Mouse (Mus musculus): ENCODE data around the gene Hecw2. TPM values are rescaled to one million over a fixed set of nuclear protein-coding genes. Genes with fewer than 3 reads are reported as not detected.

Gene Hecw2
- polyA plus RNA-seq, 1 experiment: 0.07 TPM

DNA sequence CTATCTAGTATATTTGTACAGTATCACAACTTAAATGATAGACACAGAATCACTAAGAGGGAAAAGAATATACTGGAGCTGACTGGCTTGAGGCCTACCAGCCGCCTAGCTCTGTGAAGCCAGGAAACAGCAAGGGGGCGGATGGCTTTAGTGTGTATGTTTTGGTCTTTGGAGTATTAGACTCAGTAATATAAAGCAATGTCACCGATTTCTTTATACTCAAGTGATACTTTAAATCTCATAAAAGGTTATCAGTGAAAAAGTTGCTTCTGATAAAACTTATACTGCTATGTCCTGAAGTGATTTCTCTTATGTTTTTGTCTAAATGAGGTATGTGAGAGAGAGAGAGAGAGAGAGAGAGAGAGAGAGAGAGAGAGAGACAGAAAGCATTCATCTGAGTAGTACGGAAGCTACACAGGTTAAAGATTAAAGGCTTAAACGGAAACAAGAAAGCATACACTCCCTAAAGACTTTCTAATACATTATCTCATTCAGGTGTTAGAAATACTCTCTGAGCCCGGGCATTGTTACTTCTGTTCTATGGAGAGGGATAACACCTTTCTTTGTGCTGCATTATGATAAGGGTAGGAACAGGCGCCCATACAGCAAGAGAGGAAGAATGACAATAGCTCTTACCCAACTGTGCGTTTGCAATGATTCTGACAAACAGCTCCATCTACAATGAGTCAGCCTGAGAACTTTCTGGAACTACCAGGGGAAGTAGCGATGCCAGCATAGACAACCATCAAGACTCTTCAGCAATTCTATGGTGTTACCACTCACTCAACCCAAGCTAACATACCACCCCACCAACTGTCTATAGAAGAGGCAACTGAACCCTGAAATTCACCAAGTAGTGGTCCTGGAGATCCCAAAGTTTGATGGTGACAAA lies 370.3 kb downstream of the Hecw2 start:
- TF ChIP-seq POLR2A (IDR thresholded peaks at IDR 0.05; ENCODE audit: borderline replicate concordance, low read depth, low read length) (no peak), CTCF (IDR thresholded peaks at IDR 0.05; ENCODE audit: low read depth, low read length) (no peak)
- Histone ChIP-seq H3K4me3 (ENCODE audit: insufficient read depth, low read length) (no peak overlapping the region), H3K27ac (ENCODE audit: insufficient read depth, low read depth, low read length) (peak overlapping the region; percentile 97), H3K4me1 (ENCODE audit: control insufficient read depth, insufficient read depth, low read length) (peaks cover 33% of the 10 kb centered on the region)

DNA sequence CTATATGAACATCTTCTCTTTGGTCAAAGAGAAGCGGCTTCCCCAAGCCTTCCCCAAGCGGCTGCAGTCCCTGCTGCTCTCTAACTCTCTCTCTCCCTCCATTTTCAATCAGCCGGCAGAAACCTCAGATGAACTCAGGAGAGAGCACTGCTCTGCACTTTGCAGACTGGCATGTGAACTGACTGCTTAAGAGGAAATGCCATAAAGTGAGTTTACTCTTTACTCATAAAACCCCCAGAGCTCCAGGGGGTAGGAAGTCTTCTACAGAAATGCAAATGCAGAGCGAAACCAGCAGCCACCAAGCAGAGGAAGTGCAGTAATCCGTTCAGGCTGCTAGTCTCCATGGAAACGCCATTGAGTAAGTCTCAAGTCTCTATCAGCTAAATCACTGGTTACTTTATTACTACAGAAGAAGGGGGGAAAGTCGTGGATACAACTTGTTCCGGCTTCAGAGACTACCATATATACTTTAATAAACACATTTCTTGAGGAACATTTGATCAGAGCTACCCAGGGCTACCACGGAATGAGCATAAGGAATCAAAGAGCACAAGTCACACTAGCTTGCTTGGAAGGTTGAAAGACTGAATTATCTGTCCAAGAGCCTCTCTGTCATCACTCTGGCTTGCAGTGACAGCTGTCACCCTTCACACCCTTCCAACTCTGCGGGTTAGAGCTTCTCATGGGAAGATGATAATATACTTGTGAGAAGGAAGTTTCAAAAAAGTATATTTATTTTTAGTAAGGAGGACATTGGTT lies 371.1 kb downstream of the Hecw2 start:
- Histone ChIP-seq H3K4me3 (ENCODE audit: insufficient read depth, low read length) (peak overlapping the region; percentile 54), H3K4me1 (ENCODE audit: control insufficient read depth, insufficient read depth, low read length) (peaks cover 39% of the 10 kb centered on the region), H3K27ac (ENCODE audit: insufficient read depth, low read depth, low read length) (peak overlapping the region; percentile 97)
- TF ChIP-seq CTCF (IDR thresholded peaks at IDR 0.05; ENCODE audit: low read depth, low read length) (no peak), POLR2A (IDR thresholded peaks at IDR 0.05; ENCODE audit: borderline replicate concordance, low read depth, low read length) (no peak)

DNA sequence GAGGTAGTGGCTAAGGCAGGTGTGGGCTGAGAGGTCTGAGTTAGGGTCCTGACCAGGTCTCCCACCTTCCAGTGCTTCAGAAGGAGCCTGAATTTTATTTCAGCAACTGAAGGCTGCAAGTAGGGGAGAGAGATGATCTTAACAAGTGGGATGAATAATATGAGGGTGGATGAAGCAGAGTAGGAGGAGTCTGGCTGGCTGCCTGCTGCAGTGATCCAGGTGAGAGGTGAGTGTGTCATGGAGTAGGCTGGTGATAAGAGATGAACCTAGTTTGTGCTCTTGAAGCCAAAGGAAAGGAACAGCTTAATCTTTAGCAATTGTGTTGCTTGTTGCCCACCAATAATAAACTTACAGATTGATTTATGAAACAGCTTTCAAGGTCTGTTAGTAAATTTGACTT lies 373.0 kb downstream of the Hecw2 start:
- H3K4me3 ChIP-seq (ENCODE audit: insufficient read depth, low read length): no peak overlapping the region
- TF ChIP-seq POLR2A (IDR thresholded peaks at IDR 0.05; ENCODE audit: borderline replicate concordance, low read depth, low read length) (no peak), CTCF (IDR thresholded peaks at IDR 0.05; ENCODE audit: low read depth, low read length) (no peak)
- no peak overlapping the region for H3K27ac ChIP-seq (ENCODE audit: insufficient read depth, low read depth, low read length)
- peaks cover 49% of the 10 kb centered on the region for H3K4me1 ChIP-seq (ENCODE audit: control insufficient read depth, insufficient read depth, low read length)

DNA sequence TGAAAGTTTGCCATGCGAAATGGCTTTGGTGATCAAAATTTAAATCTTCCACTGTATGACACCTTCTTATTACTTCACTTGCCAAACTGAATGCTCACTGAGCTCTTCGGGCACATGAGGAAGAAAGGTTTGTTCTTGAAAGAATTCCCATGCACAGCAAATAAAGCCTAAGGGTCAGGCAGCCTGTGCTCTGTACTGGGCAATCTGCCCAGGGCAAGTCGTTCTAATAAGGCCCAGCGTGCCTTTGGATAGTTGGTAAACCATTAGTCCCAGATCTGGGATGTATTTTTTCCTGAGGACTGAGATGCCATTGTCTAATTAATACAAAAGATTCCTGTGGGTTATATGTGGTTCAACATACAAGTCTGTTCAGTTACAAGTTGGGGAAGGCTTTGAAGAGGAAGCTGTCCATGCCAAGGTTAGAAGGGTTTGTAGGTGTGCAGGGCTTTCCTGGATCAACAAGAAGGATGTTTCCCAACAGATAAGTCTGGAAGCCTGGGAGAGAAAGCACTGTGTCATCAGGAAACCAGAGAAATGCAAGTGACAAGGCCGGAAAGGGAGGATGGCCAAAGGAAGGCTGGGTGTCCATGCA lies 374.8 kb downstream of the Hecw2 start:
- H3K4me1 ChIP-seq (ENCODE audit: control insufficient read depth, insufficient read depth, low read length): peaks cover 50% of the 10 kb centered on the region
- no peak overlapping the region for H3K27ac ChIP-seq (ENCODE audit: insufficient read depth, low read depth, low read length)
- no peak for TF ChIP-seq POLR2A (IDR thresholded peaks at IDR 0.05; ENCODE audit: borderline replicate concordance, low read depth, low read length)
- TF ChIP-seq CTCF (IDR thresholded peaks at IDR 0.05; ENCODE audit: low read depth, low read length): no peak
- no peak overlapping the region for H3K4me3 ChIP-seq (ENCODE audit: insufficient read depth, low read length)

DNA sequence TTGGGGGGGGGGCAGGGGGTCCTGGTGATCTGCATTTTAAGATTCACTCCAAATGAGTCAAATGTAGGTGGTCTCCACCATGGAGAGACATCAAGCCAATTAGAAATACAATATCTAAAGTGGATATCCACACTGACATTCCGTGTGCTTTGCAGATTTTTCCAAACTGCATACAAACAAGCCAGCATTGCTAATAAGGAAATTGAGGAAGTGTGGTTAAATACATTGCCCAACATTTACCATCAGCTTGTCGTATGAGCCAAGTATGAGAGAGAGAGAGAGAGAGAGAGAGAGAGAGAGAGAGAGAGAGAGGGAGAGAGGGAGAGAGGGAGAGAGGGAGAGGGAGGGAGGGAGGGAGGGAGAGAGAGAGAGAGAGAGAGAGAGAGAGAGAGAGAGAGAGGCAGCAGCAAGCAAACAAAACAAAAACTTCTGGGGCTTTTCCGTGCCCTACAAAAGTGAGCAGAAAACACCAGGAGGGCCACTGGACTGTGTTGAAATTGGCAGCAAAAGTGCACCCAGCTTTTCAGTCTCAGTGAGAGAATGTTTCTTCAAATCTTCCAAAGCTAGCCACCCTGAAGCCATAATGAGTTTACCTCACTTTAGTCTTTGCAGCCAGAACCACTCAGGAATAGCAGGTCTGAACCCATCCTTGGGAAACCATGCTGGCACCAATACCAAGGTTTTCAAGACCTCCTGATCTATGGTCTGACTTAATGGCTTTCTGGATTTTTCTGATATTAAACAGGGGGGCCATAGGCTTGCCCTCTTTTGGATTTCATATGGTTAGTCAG lies 376.7 kb downstream of the Hecw2 start:
- Histone ChIP-seq H3K27ac (ENCODE audit: insufficient read depth, low read depth, low read length) (peak overlapping the region; percentile 81), H3K4me3 (ENCODE audit: insufficient read depth, low read length) (no peak overlapping the region), H3K4me1 (ENCODE audit: control insufficient read depth, insufficient read depth, low read length) (peaks cover 41% of the 10 kb centered on the region)
- TF ChIP-seq POLR2A (IDR thresholded peaks at IDR 0.05; ENCODE audit: borderline replicate concordance, low read depth, low read length) (no peak), CTCF (IDR thresholded peaks at IDR 0.05; ENCODE audit: low read depth, low read length) (no peak)

DNA sequence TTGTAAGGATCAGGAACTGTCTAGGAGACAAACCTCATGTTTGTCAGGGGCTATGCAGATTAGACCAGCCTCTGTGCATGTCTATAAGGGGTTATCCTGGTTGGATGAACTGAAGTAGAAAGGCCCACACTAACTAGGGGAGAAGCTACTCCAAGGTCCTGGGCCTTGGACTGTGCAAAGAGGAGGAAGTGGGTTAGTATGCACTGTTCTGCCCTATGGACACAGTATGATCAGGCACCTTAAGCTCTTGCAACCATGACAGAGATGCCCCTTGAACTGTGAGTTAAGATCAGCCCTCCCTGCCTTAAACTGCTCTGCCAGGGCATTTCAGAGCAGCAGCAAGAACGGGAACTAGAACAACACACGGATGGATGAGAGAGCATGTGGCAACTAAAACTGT lies 378.6 kb downstream of the Hecw2 start:
- Histone ChIP-seq H3K27ac (ENCODE audit: insufficient read depth, low read depth, low read length) (peak overlapping the region; percentile 48), H3K4me3 (ENCODE audit: insufficient read depth, low read length) (no peak overlapping the region), H3K4me1 (ENCODE audit: control insufficient read depth, insufficient read depth, low read length) (peaks cover 32% of the 10 kb centered on the region)
- TF ChIP-seq POLR2A (IDR thresholded peaks at IDR 0.05; ENCODE audit: borderline replicate concordance, low read depth, low read length) (no peak), CTCF (IDR thresholded peaks at IDR 0.05; ENCODE audit: low read depth, low read length) (no peak)

DNA sequence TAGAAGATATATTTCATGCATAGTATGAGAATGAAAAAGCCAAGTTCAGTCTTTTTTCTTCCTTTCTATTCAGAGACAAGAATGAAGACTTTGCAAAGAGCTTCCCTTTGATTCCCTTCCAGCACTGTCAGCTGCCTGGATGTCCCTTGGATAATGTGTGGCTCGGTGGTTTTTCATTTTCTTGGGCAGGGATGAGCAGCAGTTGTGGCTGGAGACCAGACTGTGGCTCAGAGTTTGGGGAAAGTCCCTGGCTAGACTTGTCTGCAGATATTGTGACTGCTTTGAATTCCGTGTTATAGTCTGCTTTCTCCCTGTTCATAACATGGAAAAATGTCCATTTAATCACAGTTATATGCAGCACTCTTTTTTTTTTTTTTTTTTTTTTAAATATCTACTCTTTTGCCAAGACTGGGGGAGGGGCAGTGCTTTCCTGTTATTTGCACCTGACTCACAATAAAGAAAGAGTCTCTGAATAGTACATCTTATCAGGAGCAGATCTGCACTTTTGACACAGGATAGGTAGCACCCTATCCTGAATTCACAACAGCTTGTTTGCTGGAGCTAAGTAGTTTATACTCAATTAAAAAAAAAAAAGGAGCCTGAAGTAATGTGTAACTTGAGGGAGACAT lies 380.8 kb downstream of the Hecw2 start:
- no peak for TF ChIP-seq CTCF (IDR thresholded peaks at IDR 0.05; ENCODE audit: low read depth, low read length)
- no peak for TF ChIP-seq POLR2A (IDR thresholded peaks at IDR 0.05; ENCODE audit: borderline replicate concordance, low read depth, low read length)
- Histone ChIP-seq H3K4me3 (ENCODE audit: insufficient read depth, low read length) (no peak overlapping the region), H3K4me1 (ENCODE audit: control insufficient read depth, insufficient read depth, low read length) (peaks cover 20% of the 10 kb centered on the region), H3K27ac (ENCODE audit: insufficient read depth, low read depth, low read length) (no peak overlapping the region)

DNA sequence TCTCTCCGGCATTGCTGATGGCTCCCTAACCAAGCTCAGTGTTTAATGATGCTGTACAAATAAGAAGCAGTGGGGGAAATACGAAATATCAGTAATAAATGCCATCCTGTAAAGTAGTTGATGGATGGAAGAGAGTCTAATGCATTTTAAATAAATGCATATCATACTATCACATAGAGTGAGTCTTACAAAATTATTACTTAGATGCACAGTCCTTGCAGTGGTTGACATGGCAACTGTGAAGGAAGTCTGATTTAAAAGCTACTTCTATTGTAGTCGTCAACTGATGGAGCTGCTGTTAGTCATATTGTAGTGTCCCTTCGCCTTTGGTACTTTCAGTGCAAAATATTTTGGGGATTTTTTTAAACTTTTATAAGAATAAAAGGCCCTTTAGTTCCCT lies 383.0 kb downstream of the Hecw2 start:
- TF ChIP-seq CTCF (IDR thresholded peaks at IDR 0.05; ENCODE audit: low read depth, low read length) (no peak), POLR2A (IDR thresholded peaks at IDR 0.05; ENCODE audit: borderline replicate concordance, low read depth, low read length) (no peak)
- H3K4me3 ChIP-seq (ENCODE audit: insufficient read depth, low read length): no peak overlapping the region
- no peak overlapping the region for H3K27ac ChIP-seq (ENCODE audit: insufficient read depth, low read depth, low read length)
- peaks cover 8% of the 10 kb centered on the region for H3K4me1 ChIP-seq (ENCODE audit: control insufficient read depth, insufficient read depth, low read length)

DNA sequence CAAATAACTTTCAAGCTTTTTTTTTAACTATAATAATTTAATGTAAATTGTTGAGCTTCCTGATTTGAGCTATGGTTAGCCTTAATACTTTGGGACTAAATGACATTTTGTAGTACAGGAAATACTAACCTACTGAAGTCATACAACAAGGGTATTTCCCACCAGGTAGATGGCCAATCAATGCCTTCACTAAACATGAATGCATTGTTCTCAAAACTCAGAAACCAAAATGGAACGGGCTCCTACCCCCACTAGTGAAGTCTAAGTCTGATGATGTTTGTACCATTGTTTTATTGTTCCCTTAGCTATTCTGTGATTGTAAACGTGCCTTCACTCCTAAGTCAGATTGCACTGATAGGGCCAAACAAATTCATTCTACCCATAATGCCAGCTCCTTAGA lies 386.7 kb downstream of the Hecw2 start:
- TF ChIP-seq POLR2A (IDR thresholded peaks at IDR 0.05; ENCODE audit: borderline replicate concordance, low read depth, low read length) (no peak), CTCF (IDR thresholded peaks at IDR 0.05; ENCODE audit: low read depth, low read length) (no peak)
- no peak overlapping the region for H3K27ac ChIP-seq (ENCODE audit: insufficient read depth, low read depth, low read length)
- H3K4me3 ChIP-seq (ENCODE audit: insufficient read depth, low read length): no peak overlapping the region
- H3K4me1 ChIP-seq (ENCODE audit: control insufficient read depth, insufficient read depth, low read length): no peaks in the 10 kb centered on the region
